Mouse (Mus musculus): Measurements from ENCODE around the gene Map7d2.

DNA sequence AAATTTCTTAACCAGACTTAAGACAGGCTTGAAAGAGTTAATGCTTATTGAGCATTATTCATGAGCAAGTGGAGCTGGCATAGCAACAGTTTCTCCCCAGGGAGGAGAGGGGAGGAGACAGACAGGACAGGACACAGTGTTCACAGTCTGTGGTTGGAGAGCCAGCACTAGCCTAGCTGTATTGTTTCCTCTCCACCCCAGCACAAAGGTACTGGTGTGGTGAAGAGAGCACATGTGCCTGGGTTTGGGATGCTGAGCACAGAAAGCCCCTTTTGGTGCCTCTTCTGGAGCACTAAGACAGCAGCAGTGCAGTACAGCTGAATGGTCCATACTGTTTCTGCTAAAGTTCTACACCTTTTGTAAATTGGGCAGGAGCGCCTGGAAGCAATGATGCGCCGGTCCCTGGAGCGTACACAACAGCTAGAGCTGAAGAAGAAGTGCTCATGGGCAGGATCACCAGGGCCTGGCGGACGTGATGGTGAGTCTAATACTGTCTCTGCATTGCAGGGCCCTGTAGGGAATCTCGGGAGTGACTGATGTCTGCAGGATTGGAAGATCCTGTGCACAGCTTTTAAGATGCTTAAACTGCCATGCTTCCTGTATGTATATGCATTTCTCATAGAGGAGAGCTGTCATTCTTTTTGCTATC, 44.8 kb downstream of the Map7d2 start:
- TF ChIP-seq CTCF (IDR thresholded peaks at IDR 0.05; ENCODE audit: extremely low read depth, insufficient read depth, low read length) (no peak), POLR2A (IDR thresholded peaks at IDR 0.05; ENCODE audit: extremely low read depth, insufficient read depth, low read length) (0 out of 2 replicates have a peak, but pooled peaks have one; percentile 32)

All from cortical plate, adult 2 months (tissue).